ENCODE assay signal across 10 mouse cellular contexts in the genomic region with DNA sequence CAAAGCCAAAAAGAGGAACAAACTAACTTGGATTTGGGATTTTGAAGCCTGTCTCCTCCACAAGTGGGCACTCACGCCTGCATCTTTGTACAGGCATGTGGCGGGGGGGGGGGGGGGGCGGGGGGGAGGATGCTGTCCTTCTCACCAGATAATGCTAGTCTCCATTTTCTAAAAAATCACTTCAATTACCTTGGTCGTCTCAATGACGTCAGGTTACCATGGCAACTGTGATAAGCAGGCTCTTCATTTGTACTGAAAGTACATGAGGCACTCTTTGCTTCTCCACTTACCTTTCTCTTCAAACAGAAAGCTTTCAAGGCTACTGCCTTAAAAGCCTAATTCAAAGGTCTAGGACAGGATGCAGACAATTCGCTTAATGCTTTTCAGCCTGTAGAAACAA. TPM values are rescaled to one million over a fixed set of nuclear protein-coding genes. Genes with fewer than 3 reads are reported as not detected.
DNase-seq lines count a peak whose midpoint lies in the region; ATAC-seq lines count a peak whose summit lies in the region.
"Had no signal": no experiment of that assay in that cellular context is flagged by ENCODE, and none has a peak within 500 bp of the region (broad histone marks: within the 10 kb centered on the region; RNA-seq: fewer than 3 reads in every experiment).

No protein-coding gene starts in this region.

- peak; percentile 72 for ATAC-seq in midbrain, embryonic 16.5 days
- ATAC-seq in forebrain, embryonic 15.5 days (replicated peaks), result 0 out of 2 replicates have a peak, but pooled peaks have one; percentile 48
- ATAC-seq in lung, embryonic 16.5 days (ENCODE audit: low read depth), result peak; percentile 64
- ATAC-seq in intestine, embryonic 15.5 days, result no peak
- no peak for ATAC-seq in activated CD4-positive, CD25-positive, alpha-beta regulatory T cell, adult 4 months

- H3K4me1 ChIP-seq in midbrain, embryonic 16.5 days (ENCODE audit: control insufficient read depth, insufficient read depth, low read length), result peaks cover 3% of the 10 kb centered on the region; the same call in 1 of the 2 replicates
- no peaks in the 10 kb centered on the region for H3K4me1 ChIP-seq in midbrain, embryonic 10.5 days
- no peaks in the 10 kb centered on the region for H3K4me1 ChIP-seq in forebrain, embryonic 15.5 days
- H3K4me1 ChIP-seq in lung, embryonic 16.5 days (replicated peaks; ENCODE audit: control insufficient read depth, insufficient read depth, low read length), result no peaks in the 10 kb centered on the region
- H3K4me1 ChIP-seq in intestine, embryonic 15.5 days (replicated peaks), result no peaks in the 10 kb centered on the region
- H3K4me1 ChIP-seq: heart, embryonic 15.5 days had no signal

- no peaks in the 10 kb centered on the region for H3K27me3 ChIP-seq in midbrain, embryonic 16.5 days (ENCODE audit: control insufficient read depth, insufficient read depth, low read depth, low read length)
- 0 out of 2 replicates have a peak, but pooled peaks cover 4% of the 10 kb centered on the region for H3K27me3 ChIP-seq in midbrain, embryonic 10.5 days (ENCODE audit: low read depth, poor library complexity, severe bottlenecking)
- H3K27me3 ChIP-seq in forebrain, embryonic 15.5 days, result no peaks in the 10 kb centered on the region
- H3K27me3 ChIP-seq in lung, embryonic 16.5 days (ENCODE audit: control insufficient read depth, insufficient read depth, low read depth, low read length), result no peaks in the 10 kb centered on the region
- no peaks in the 10 kb centered on the region for H3K27me3 ChIP-seq in intestine, embryonic 15.5 days (replicated peaks)
- H3K27me3 ChIP-seq: heart, embryonic 15.5 days had no signal

- no peak overlapping the region for H3K4me2 ChIP-seq in midbrain, embryonic 16.5 days (ENCODE audit: low read length)
- H3K4me2 ChIP-seq in forebrain, embryonic 15.5 days (replicated peaks), result no peak overlapping the region
- no peak overlapping the region for H3K4me2 ChIP-seq in lung, embryonic 16.5 days (ENCODE audit: low read depth, low read length)
- no peak overlapping the region for H3K4me2 ChIP-seq in intestine, embryonic 15.5 days (replicated peaks)
- H3K4me2 ChIP-seq: heart, embryonic 15.5 days had no signal

- H3K36me3 ChIP-seq in midbrain, embryonic 16.5 days (ENCODE audit: control insufficient read depth, insufficient read depth, low read length), result no peaks in the 10 kb centered on the region
- H3K36me3 ChIP-seq in midbrain, embryonic 10.5 days, result no peaks in the 10 kb centered on the region
- no peaks in the 10 kb centered on the region for H3K36me3 ChIP-seq in forebrain, embryonic 15.5 days
- no peaks in the 10 kb centered on the region for H3K36me3 ChIP-seq in lung, embryonic 16.5 days (ENCODE audit: control insufficient read depth, insufficient read depth, low read length)
- no peaks in the 10 kb centered on the region for H3K36me3 ChIP-seq in intestine, embryonic 15.5 days
- H3K36me3 ChIP-seq: heart, embryonic 15.5 days had no signal

- H3K27ac ChIP-seq in midbrain, embryonic 16.5 days (ENCODE audit: low read length), result peak overlapping the region; percentile 58; the same call in 1 of the 2 replicates
- H3K27ac ChIP-seq in midbrain, embryonic 10.5 days (replicated peaks), result no peak overlapping the region
- peak overlapping the region; percentile 15; the same call in 1 of the 2 replicates for H3K27ac ChIP-seq in forebrain, embryonic 15.5 days (replicated peaks)
- H3K27ac ChIP-seq in lung, embryonic 16.5 days (ENCODE audit: low read length), result peak overlapping the region; percentile 46; the same call in 1 of the 2 replicates
- no peak overlapping the region for H3K27ac ChIP-seq in intestine, embryonic 15.5 days
- H3K27ac ChIP-seq: heart, embryonic 15.5 days; macrophage had no signal

- H3K9ac ChIP-seq in midbrain, embryonic 16.5 days (ENCODE audit: low read depth, low read length), result no peak overlapping the region
- H3K9ac ChIP-seq in forebrain, embryonic 15.5 days (replicated peaks), result no peak overlapping the region
- no peak overlapping the region for H3K9ac ChIP-seq in lung, embryonic 16.5 days (ENCODE audit: low read length)
- H3K9ac ChIP-seq in intestine, embryonic 15.5 days, result no peak overlapping the region
- H3K9ac ChIP-seq: heart, embryonic 15.5 days had no signal

- 34% methylated on average over 4 of the region's 6 CpGs for WGBS in midbrain, embryonic 16.5 days
- WGBS in midbrain, embryonic 10.5 days, result 33% methylated on average over 4 of the region's 6 CpGs
- WGBS in forebrain, embryonic 15.5 days, result 31% methylated on average over 6 of the region's 6 CpGs
- WGBS in lung, embryonic 16.5 days, result 23% methylated on average over 4 of the region's 6 CpGs
- 25% methylated on average over 6 of the region's 6 CpGs for WGBS in intestine, embryonic 15.5 days

- no peak for DNase-seq in midbrain, embryonic 10.5 days (ENCODE audit: low spot score)
- no peak for DNase-seq in kidney, postnatal 25 days
- no peak for DNase-seq in spleen, postnatal 14 days (ENCODE audit: low spot score in 2 of 2)

- no peak overlapping the region for H3K4me3 ChIP-seq in midbrain, embryonic 16.5 days (ENCODE audit: low read depth, low read length)
- H3K4me3 ChIP-seq in midbrain, embryonic 10.5 days, result no peak overlapping the region
- no peak overlapping the region for H3K4me3 ChIP-seq in forebrain, embryonic 15.5 days
- no peak overlapping the region for H3K4me3 ChIP-seq in lung, embryonic 16.5 days (ENCODE audit: low read length)
- H3K4me3 ChIP-seq in intestine, embryonic 15.5 days (replicated peaks), result no peak overlapping the region
- H3K4me3 ChIP-seq: heart, embryonic 15.5 days had no signal

- H3K9me3 ChIP-seq in midbrain, embryonic 16.5 days (replicated peaks; ENCODE audit: control insufficient read depth, low read length, poor library complexity, severe bottlenecking), result no peaks in the 10 kb centered on the region
- H3K9me3 ChIP-seq in midbrain, embryonic 10.5 days (replicated peaks), result no peaks in the 10 kb centered on the region
- no peaks in the 10 kb centered on the region for H3K9me3 ChIP-seq in forebrain, embryonic 15.5 days
- no peaks in the 10 kb centered on the region for H3K9me3 ChIP-seq in lung, embryonic 16.5 days (ENCODE audit: control insufficient read depth, low read length)
- H3K9me3 ChIP-seq in intestine, embryonic 15.5 days, result no peaks in the 10 kb centered on the region
- H3K9me3 ChIP-seq: heart, embryonic 15.5 days had no signal

RNA-seq across cellular contexts. Expression of gene Tceal3, which starts 49.1 kb away (rescaled TPM):
- polyA plus RNA-seq in midbrain, embryonic 16.5 days (2015; fragmentation: Nextera tagmentation; extraction: Ambion mirVana), result 106 and 114 TPM in 2 replicates
- 11.3 and 14.1 TPM in 2 replicates for polyA plus RNA-seq in midbrain, embryonic 10.5 days (2016; fragmentation: Nextera tagmentation; extraction: Ambion mirVana)
- 45.2 and 53.8 TPM in 2 replicates for polyA plus RNA-seq in forebrain, embryonic 15.5 days (2015; fragmentation: Nextera tagmentation; extraction: Ambion mirVana)
- 11.0 and 13.0 TPM in 2 replicates for polyA plus RNA-seq in lung, embryonic 16.5 days (2015; fragmentation: Nextera tagmentation; extraction: Ambion mirVana)
- polyA plus RNA-seq in intestine, embryonic 15.5 days (2015; fragmentation: Nextera tagmentation; extraction: Ambion mirVana), result 6.4 and 7.4 TPM in 2 replicates
- under 1 TPM; 0.52 to 0.83 TPM for polyA plus RNA-seq in activated CD4-positive, CD25-positive, alpha-beta regulatory T cell, adult 4 months (2017; shearing (Covaris generic))
- polyA plus RNA-seq: macrophage had no signal

Comparison
In these comparisons a context has a peak if more than half of its experiments do, and no peak if none do; other contexts are left out.
1. H3K27ac ChIP-seq: peak in midbrain, embryonic 16.5 days (single experiment), forebrain, embryonic 15.5 days (single experiment) and lung, embryonic 16.5 days (single experiment); none in midbrain, embryonic 10.5 days (single experiment) and intestine, embryonic 15.5 days (single experiment).
2. ATAC-seq: peak in midbrain, embryonic 16.5 days (single experiment), forebrain, embryonic 15.5 days (single experiment) and lung, embryonic 16.5 days (single experiment); none in intestine, embryonic 15.5 days (single experiment) and activated CD4-positive, CD25-positive, alpha-beta regulatory T cell, adult 4 months (single experiment).